Mouse (Mus musculus) right cerebral cortex, adult 18-20 months (tissue): ENCODE results near the gene Col6a3.
A peak's percentile ranks its signal among the peaks of the same experiment; 100 is the strongest.

Experiments
- DNase-seq: peaks from one replicate; pipeline ENCODE4 v3.0.0; 2022; ENCODE audit warnings: mixed read lengths

Col6a3 gene

GRCm38 (mm10) chr1:90793368-90793767 lies 50.4 kb downstream of the Col6a3 start:
- DNase-seq: no peak

- DNase-seq: no peak
These were observed 52.8 kb downstream of the Col6a3 start for GRCm38 (mm10) chr1:90790925-90791324.

- DNase-seq: peak; percentile 23
These were observed 54.3 kb downstream of the Col6a3 start for GRCm38 (mm10) chr1:90789506-90789905.

- no peak for DNase-seq
These were observed 63.3 kb downstream of the Col6a3 start for GRCm38 (mm10) chr1:90780446-90780845.

GRCm38 (mm10) chr1:90779072-90779471 lies 64.7 kb downstream of the Col6a3 start:
- DNase-seq: no peak

GRCm38 (mm10) chr1:90775477-90776241 lies 68.1 kb downstream of the Col6a3 start:
- no peak for DNase-seq

- no peak for DNase-seq
These were observed 72.6 kb downstream of the Col6a3 start for GRCm38 (mm10) chr1:90771172-90771571.

GRCm38 (mm10) chr1:90770027-90770426 lies 73.7 kb downstream of the Col6a3 start:
- DNase-seq: no peak

GRCm38 (mm10) chr1:90769301-90769700 lies 74.5 kb downstream of the Col6a3 start:
- DNase-seq: no peak

GRCm38 (mm10) chr1:90758091-90758673 lies 85.6 kb downstream of the Col6a3 start:
- DNase-seq: no peak

- DNase-seq: peak; percentile 51
These were observed 89.8 kb downstream of the Col6a3 start for GRCm38 (mm10) chr1:90753869-90754563.

- DNase-seq: peak; percentile 72
These were observed 92.5 kb downstream of the Col6a3 start for GRCm38 (mm10) chr1:90751221-90751620.

GRCm38 (mm10) chr1:90750169-90750568 lies 93.6 kb downstream of the Col6a3 start:
- DNase-seq: no peak

GRCm38 (mm10) chr1:90748544-90748943 lies 95.2 kb downstream of the Col6a3 start:
- peak; percentile 21 for DNase-seq

GRCm38 (mm10) chr1:90743941-90744386 lies 99.8 kb downstream of the Col6a3 start:
- DNase-seq: peak; percentile 53

- no peak for DNase-seq
These were observed 100.3 kb downstream of the Col6a3 start for GRCm38 (mm10) chr1:90743445-90743844.

GRCm38 (mm10) chr1:90742641-90743040 lies 101.1 kb downstream of the Col6a3 start:
- DNase-seq: no peak

GRCm38 (mm10) chr1:90740216-90741170 lies 103.3 kb downstream of the Col6a3 start:
- DNase-seq: no peak

- no peak for DNase-seq
These were observed 104.9 kb downstream of the Col6a3 start for GRCm38 (mm10) chr1:90738913-90739312.

GRCm38 (mm10) chr1:90729466-90729865 lies 114.3 kb downstream of the Col6a3 start:
- no peak for DNase-seq

- no peak for DNase-seq
These were observed 120.0 kb downstream of the Col6a3 start for GRCm38 (mm10) chr1:90723754-90724153.

- no peak for DNase-seq
These were observed 120.4 kb downstream of the Col6a3 start for GRCm38 (mm10) chr1:90723325-90723724.

GRCm38 (mm10) chr1:90722021-90722420 lies 121.8 kb downstream of the Col6a3 start:
- no peak for DNase-seq
